Mouse (Mus musculus): Measurements from ENCODE around the gene Syne3. TPM values are rescaled to one million over a fixed set of nuclear protein-coding genes. Genes with fewer than 3 reads are reported as not detected.

Gene Syne3
- 0.16 and 0.25 TPM in 2 replicates for polyA plus RNA-seq (2015; fragmentation: Nextera tagmentation; extraction: Ambion mirVana)

DNA sequence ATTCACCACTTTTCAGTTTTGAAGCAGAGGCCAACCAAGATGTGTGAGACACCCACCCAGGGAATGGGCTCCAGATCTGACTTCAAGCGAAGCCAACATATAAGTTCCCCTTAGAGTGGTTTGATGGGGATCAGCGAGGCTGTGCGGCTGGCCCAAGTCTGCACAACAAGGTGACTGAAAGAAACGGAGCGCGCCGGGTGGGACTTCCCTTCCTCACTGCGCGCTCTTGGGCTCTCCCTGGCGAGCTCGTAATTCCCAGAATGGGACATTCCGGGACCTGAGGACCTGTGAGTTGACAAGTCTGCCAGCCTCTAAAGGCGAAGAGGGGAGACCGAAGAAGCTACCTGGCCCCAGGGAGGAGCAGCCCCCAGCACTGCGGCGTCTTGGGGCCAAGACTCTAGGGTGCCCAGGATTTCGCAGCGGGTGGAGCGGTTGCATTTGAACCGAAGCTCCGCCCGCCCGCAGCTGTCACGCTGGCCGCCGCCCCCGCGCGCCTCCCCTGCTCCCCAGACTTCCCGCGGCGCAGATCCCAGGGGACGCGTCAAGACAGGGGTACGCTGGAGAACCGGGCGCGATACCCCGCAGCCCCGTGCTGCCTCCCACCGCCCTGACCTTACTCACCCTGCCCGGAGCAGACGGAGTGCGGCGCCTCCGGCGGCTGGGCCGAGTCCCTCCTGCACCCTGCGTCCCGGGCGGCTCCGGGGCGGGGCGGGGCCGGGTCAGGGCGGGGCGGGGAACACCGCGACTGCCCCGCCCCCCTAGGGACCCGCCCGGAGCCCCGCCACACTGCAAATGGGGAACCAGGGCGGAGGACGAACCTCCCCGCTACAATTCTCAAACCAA is at the start of gene Syne3:
Syne3 (minus strand) TSS at position 440 of the 843 bp plus-strand sequence.
- under 1% methylated on average over 35 of the region's 66 CpGs for WGBS
- Histone ChIP-seq H3K4me1 (ENCODE audit: control insufficient read depth, insufficient read depth, low read length) (peaks cover 11% of the 10 kb centered on the region), H3K27ac (ENCODE audit: low read length) (no peak within 1 kb of the TSS), H3K4me2 (ENCODE audit: low read length) (peak within 1 kb of the TSS; percentile 97), H3K9me3 (replicated peaks; ENCODE audit: control insufficient read depth, low read length, poor library complexity, severe bottlenecking) (no peaks in the 10 kb centered on the region), H3K9ac (ENCODE audit: low read depth, low read length) (peak within 1 kb of the TSS; percentile 68), H3K36me3 (ENCODE audit: control insufficient read depth, insufficient read depth, low read length) (no peaks in the 10 kb centered on the region), H3K27me3 (ENCODE audit: control insufficient read depth, insufficient read depth, low read depth, low read length) (peaks cover 34% of the 10 kb centered on the region), H3K4me3 (ENCODE audit: low read depth, low read length) (peak within 1 kb of the TSS; percentile 61)
- peak; percentile 37 for ATAC-seq

DNA sequence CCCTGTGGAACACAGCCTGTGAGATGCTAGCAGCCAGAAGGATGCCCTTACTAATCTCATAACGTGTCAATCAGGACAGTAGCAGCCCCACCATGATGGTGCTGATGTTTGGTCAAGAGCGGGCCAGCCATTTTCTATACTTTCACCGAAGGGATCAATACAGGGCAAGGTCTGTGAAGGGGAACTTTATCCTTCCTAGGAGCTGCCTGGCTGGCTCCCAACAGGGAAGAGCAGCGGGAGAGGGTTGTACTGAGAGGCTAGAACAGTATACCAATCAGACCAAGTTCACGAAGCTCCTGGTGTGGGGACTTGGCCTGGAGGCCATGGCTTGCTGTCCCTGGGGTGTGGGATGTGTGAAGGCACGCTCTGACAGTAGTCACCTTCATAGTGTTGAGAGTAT is 45.7 kb upstream of the Syne3 start:
- no peak overlapping the region for H3K9ac ChIP-seq (ENCODE audit: low read depth, low read length)
- no peaks in the 10 kb centered on the region for H3K36me3 ChIP-seq (ENCODE audit: control insufficient read depth, insufficient read depth, low read length)
- no peak for ATAC-seq
- H3K4me2 ChIP-seq (ENCODE audit: low read length) = no peak overlapping the region
- WGBS = 84% methylated on average over 6 of the region's 6 CpGs
- no peaks in the 10 kb centered on the region for H3K4me1 ChIP-seq (ENCODE audit: control insufficient read depth, insufficient read depth, low read length)
- H3K4me3 ChIP-seq (ENCODE audit: low read depth, low read length) = no peak overlapping the region
- no peaks in the 10 kb centered on the region for H3K9me3 ChIP-seq (replicated peaks; ENCODE audit: control insufficient read depth, low read length, poor library complexity, severe bottlenecking)
- no peaks in the 10 kb centered on the region for H3K27me3 ChIP-seq (ENCODE audit: control insufficient read depth, insufficient read depth, low read depth, low read length)
- H3K27ac ChIP-seq (ENCODE audit: low read length) = no peak overlapping the region

GRCm38 (mm10) chr12:105054041-105054440 is 44.4 kb upstream of the Syne3 start:
- no peaks in the 10 kb centered on the region for H3K4me1 ChIP-seq (ENCODE audit: control insufficient read depth, insufficient read depth, low read length)
- no peak overlapping the region for H3K4me2 ChIP-seq (ENCODE audit: low read length)
- ATAC-seq = no peak
- 95% methylated on average over 15 of the region's 15 CpGs for WGBS
- no peak overlapping the region for H3K9ac ChIP-seq (ENCODE audit: low read depth, low read length)
- H3K27me3 ChIP-seq (ENCODE audit: control insufficient read depth, insufficient read depth, low read depth, low read length) = no peaks in the 10 kb centered on the region
- no peaks in the 10 kb centered on the region for H3K36me3 ChIP-seq (ENCODE audit: control insufficient read depth, insufficient read depth, low read length)
- no peak overlapping the region for H3K27ac ChIP-seq (ENCODE audit: low read length)
- H3K4me3 ChIP-seq (ENCODE audit: low read depth, low read length) = no peak overlapping the region
- H3K9me3 ChIP-seq (replicated peaks; ENCODE audit: control insufficient read depth, low read length, poor library complexity, severe bottlenecking) = no peaks in the 10 kb centered on the region

- Histone ChIP-seq H3K4me3 (ENCODE audit: low read depth, low read length) (no peak overlapping the region), H3K27ac (ENCODE audit: low read length) (no peak overlapping the region), H3K36me3 (ENCODE audit: control insufficient read depth, insufficient read depth, low read length) (no peaks in the 10 kb centered on the region), H3K27me3 (ENCODE audit: control insufficient read depth, insufficient read depth, low read depth, low read length) (no peaks in the 10 kb centered on the region), H3K9me3 (replicated peaks; ENCODE audit: control insufficient read depth, low read length, poor library complexity, severe bottlenecking) (no peaks in the 10 kb centered on the region), H3K4me2 (ENCODE audit: low read length) (no peak overlapping the region), H3K4me1 (ENCODE audit: control insufficient read depth, insufficient read depth, low read length) (no peaks in the 10 kb centered on the region), H3K9ac (ENCODE audit: low read depth, low read length) (no peak overlapping the region)
- 18% methylated on average over 4 of the region's 4 CpGs for WGBS
- ATAC-seq = peak; percentile 81; the same call in 1 of the 2 replicates
Measured at GRCm38 (mm10) chr12:105050898-105051297, 41.3 kb upstream of the Syne3 start.

GRCm38 (mm10) chr12:105049813-105050212 is 40.2 kb upstream of the Syne3 start:
- ATAC-seq = no peak
- H3K27me3 ChIP-seq (ENCODE audit: control insufficient read depth, insufficient read depth, low read depth, low read length) = no peaks in the 10 kb centered on the region
- H3K36me3 ChIP-seq (ENCODE audit: control insufficient read depth, insufficient read depth, low read length) = no peaks in the 10 kb centered on the region
- no peaks in the 10 kb centered on the region for H3K4me1 ChIP-seq (ENCODE audit: control insufficient read depth, insufficient read depth, low read length)
- no peak overlapping the region for H3K9ac ChIP-seq (ENCODE audit: low read depth, low read length)
- no peak overlapping the region for H3K27ac ChIP-seq (ENCODE audit: low read length)
- no peak overlapping the region for H3K4me2 ChIP-seq (ENCODE audit: low read length)
- 89% methylated on average over 12 of the region's 12 CpGs for WGBS
- no peak overlapping the region for H3K4me3 ChIP-seq (ENCODE audit: low read depth, low read length)
- H3K9me3 ChIP-seq (replicated peaks; ENCODE audit: control insufficient read depth, low read length, poor library complexity, severe bottlenecking) = no peaks in the 10 kb centered on the region

GRCm38 (mm10) chr12:105048301-105048863 is 38.8 kb upstream of the Syne3 start:
- Histone ChIP-seq H3K36me3 (ENCODE audit: control insufficient read depth, insufficient read depth, low read length) (no peaks in the 10 kb centered on the region), H3K27me3 (ENCODE audit: control insufficient read depth, insufficient read depth, low read depth, low read length) (no peaks in the 10 kb centered on the region), H3K9ac (ENCODE audit: low read depth, low read length) (no peak overlapping the region), H3K4me3 (ENCODE audit: low read depth, low read length) (no peak overlapping the region), H3K27ac (ENCODE audit: low read length) (no peak overlapping the region), H3K4me2 (ENCODE audit: low read length) (no peak overlapping the region), H3K4me1 (ENCODE audit: control insufficient read depth, insufficient read depth, low read length) (no peaks in the 10 kb centered on the region), H3K9me3 (replicated peaks; ENCODE audit: control insufficient read depth, low read length, poor library complexity, severe bottlenecking) (no peaks in the 10 kb centered on the region)
- no peak for ATAC-seq
- 39% methylated on average over 17 of the region's 17 CpGs for WGBS

GRCm38 (mm10) chr12:105044775-105045174 is 35.2 kb upstream of the Syne3 start:
- no peak overlapping the region for H3K4me2 ChIP-seq (ENCODE audit: low read length)
- H3K36me3 ChIP-seq (ENCODE audit: control insufficient read depth, insufficient read depth, low read length) = peaks cover 6% of the 10 kb centered on the region; the same call in 1 of the 2 replicates
- no peaks in the 10 kb centered on the region for H3K4me1 ChIP-seq (ENCODE audit: control insufficient read depth, insufficient read depth, low read length)
- H3K27ac ChIP-seq (ENCODE audit: low read length) = no peak overlapping the region
- H3K27me3 ChIP-seq (ENCODE audit: control insufficient read depth, insufficient read depth, low read depth, low read length) = no peaks in the 10 kb centered on the region
- ATAC-seq = no peak
- H3K9ac ChIP-seq (ENCODE audit: low read depth, low read length) = no peak overlapping the region
- no peak overlapping the region for H3K4me3 ChIP-seq (ENCODE audit: low read depth, low read length)
- WGBS = 90% methylated on average over 9 of the region's 9 CpGs
- H3K9me3 ChIP-seq (replicated peaks; ENCODE audit: control insufficient read depth, low read length, poor library complexity, severe bottlenecking) = no peaks in the 10 kb centered on the region

GRCm38 (mm10) chr12:105043081-105043480 is 33.5 kb upstream of the Syne3 start:
- H3K27me3 ChIP-seq (ENCODE audit: control insufficient read depth, insufficient read depth, low read depth, low read length) = no peaks in the 10 kb centered on the region
- no peak overlapping the region for H3K27ac ChIP-seq (ENCODE audit: low read length)
- no peaks in the 10 kb centered on the region for H3K4me1 ChIP-seq (ENCODE audit: control insufficient read depth, insufficient read depth, low read length)
- no peak overlapping the region for H3K9ac ChIP-seq (ENCODE audit: low read depth, low read length)
- no peak for ATAC-seq
- 95% methylated on average over 5 of the region's 5 CpGs for WGBS
- no peaks in the 10 kb centered on the region for H3K9me3 ChIP-seq (replicated peaks; ENCODE audit: control insufficient read depth, low read length, poor library complexity, severe bottlenecking)
- H3K36me3 ChIP-seq (ENCODE audit: control insufficient read depth, insufficient read depth, low read length) = peaks cover 6% of the 10 kb centered on the region; the same call in 1 of the 2 replicates
- no peak overlapping the region for H3K4me3 ChIP-seq (ENCODE audit: low read depth, low read length)
- no peak overlapping the region for H3K4me2 ChIP-seq (ENCODE audit: low read length)

DNA sequence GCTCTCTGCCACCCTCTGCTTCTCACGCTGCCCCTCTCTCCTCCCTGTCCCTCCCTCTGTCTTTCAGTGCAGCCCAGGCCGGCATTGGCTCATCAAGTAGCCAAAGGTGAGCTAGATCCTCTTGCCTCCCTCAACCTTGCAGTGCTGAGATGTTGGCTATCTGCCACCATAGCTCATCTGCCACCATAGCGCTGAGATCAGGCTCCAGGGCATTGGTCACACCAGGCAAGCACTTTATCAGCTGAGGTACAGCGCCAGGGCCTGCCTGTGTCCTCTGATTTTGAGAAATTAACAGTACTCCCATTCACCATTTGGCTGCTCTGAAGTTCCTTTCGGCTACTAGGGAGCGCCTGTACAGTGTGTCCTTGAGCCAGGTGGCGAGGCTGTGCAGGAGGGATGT is 31.3 kb upstream of the Syne3 start:
- Histone ChIP-seq H3K9me3 (replicated peaks; ENCODE audit: control insufficient read depth, low read length, poor library complexity, severe bottlenecking) (no peaks in the 10 kb centered on the region), H3K4me1 (ENCODE audit: control insufficient read depth, insufficient read depth, low read length) (no peaks in the 10 kb centered on the region), H3K27ac (ENCODE audit: low read length) (no peak overlapping the region), H3K9ac (ENCODE audit: low read depth, low read length) (no peak overlapping the region), H3K4me3 (ENCODE audit: low read depth, low read length) (no peak overlapping the region), H3K27me3 (ENCODE audit: control insufficient read depth, insufficient read depth, low read depth, low read length) (no peaks in the 10 kb centered on the region), H3K36me3 (ENCODE audit: control insufficient read depth, insufficient read depth, low read length) (peaks cover 6% of the 10 kb centered on the region; the same call in 1 of the 2 replicates), H3K4me2 (ENCODE audit: low read length) (no peak overlapping the region)
- 92% methylated on average over 7 of the region's 7 CpGs for WGBS
- ATAC-seq = no peak

Measured in midbrain, embryonic 16.5 days (tissue).